Mouse (Mus musculus) lung, postnatal 36 days (tissue): Measurements from ENCODE around the gene Mllt11.

Source experiments
- DNase-seq: peaks from one replicate; pipeline ENCODE4 v3.0.0; 2022; ENCODE audit warnings: mixed read lengths

Mllt11 gene

GRCm38 (mm10) chr3:95243086-95243485 lies 11.1 kb upstream of the Mllt11 start:
- no peak for DNase-seq

GRCm38 (mm10) chr3:95241498-95241897 lies 9.5 kb upstream of the Mllt11 start, which contains the start of gene Gm128:
Gm128 (minus strand) TSS chr3:95241598.
- no peak for DNase-seq

GRCm38 (mm10) chr3:95240900-95241299 lies 8.9 kb upstream of the Mllt11 start:
- no peak for DNase-seq

- no peak for DNase-seq
Measured at GRCm38 (mm10) chr3:95239971-95240370, 8.0 kb upstream of the Mllt11 start.

GRCm38 (mm10) chr3:95239022-95239421 lies 7.1 kb upstream of the Mllt11 start:
- no peak for DNase-seq

- peak; percentile 64 for DNase-seq
Measured at GRCm38 (mm10) chr3:95237541-95238099, 5.6 kb upstream of the Mllt11 start.

GRCm38 (mm10) chr3:95235386-95236301 lies 3.7 kb upstream of the Mllt11 start:
- DNase-seq = no peak

GRCm38 (mm10) chr3:95233303-95233980 lies 1.5 kb upstream of the Mllt11 start:
- no peak for DNase-seq

- peak; percentile 58 for DNase-seq
Measured at GRCm38 (mm10) chr3:95232771-95233170, 800 bp upstream of the Mllt11 start.

GRCm38 (mm10) chr3:95230495-95231297 lies 1.3 kb downstream of the Mllt11 start:
- DNase-seq = peak; percentile 42

- peak; percentile 68 for DNase-seq
Measured at GRCm38 (mm10) chr3:95229781-95230494, 2.0 kb downstream of the Mllt11 start.

GRCm38 (mm10) chr3:95228894-95229780 lies 2.8 kb downstream of the Mllt11 start:
- peak; percentile 75 for DNase-seq

- peak; percentile 90 for DNase-seq
Measured at GRCm38 (mm10) chr3:95228148-95228893, 3.6 kb downstream of the Mllt11 start, which contains the start of gene Cdc42se1. Cdc42se1 (plus strand) TSS chr3:95228732.

- no peak for DNase-seq
Measured at GRCm38 (mm10) chr3:95227214-95227613, 4.8 kb downstream of the Mllt11 start.

- DNase-seq = peak; percentile 40
Measured at GRCm38 (mm10) chr3:95224295-95224694, 7.7 kb downstream of the Mllt11 start.

GRCm38 (mm10) chr3:95223041-95223440 lies 8.9 kb downstream of the Mllt11 start:
- no peak for DNase-seq

GRCm38 (mm10) chr3:95218466-95219137 lies 13.4 kb downstream of the Mllt11 start:
- peak; percentile 15 for DNase-seq

- DNase-seq = peak; percentile 97
Measured at GRCm38 (mm10) chr3:95217255-95218134, 14.5 kb downstream of the Mllt11 start, which contains the start of gene Gabpb2. Gabpb2 (minus strand) TSS chr3:95217916.
